ENCODE assay signal across 12 mouse cellular contexts in the genomic region with DNA sequence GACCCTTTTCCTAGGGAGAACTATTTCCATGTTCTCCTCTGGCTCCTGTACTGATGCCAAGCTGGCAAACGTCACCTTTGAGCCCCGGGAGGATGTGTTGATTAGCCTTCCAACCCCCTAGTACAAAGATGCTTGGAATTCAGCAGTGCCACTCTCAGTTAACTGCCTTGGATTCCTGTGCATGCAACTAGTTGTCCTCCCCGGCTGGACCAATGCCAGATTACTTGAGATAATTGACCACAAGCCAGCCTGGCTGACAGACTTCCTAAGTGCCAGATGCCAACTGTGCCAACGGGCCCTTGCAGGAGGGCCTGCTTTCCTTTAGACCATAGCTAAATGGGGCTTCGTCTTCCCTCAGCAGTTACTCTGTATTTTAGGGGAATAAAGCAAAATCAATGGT. TPM values are rescaled to one million over a fixed set of nuclear protein-coding genes. Genes with fewer than 3 reads are reported as not detected.
DNase-seq lines count a peak whose midpoint lies in the region; ATAC-seq and TF ChIP-seq lines count a peak whose summit lies in the region.
"Had no signal": no experiment of that assay in that cellular context is flagged by ENCODE, and none has a peak within 500 bp of the region (broad histone marks: within the 10 kb centered on the region; RNA-seq: fewer than 3 reads in every experiment).

No protein-coding gene starts in this region.

- CTCF ChIA-PET in Patski (lab: Charles Lee), result interaction anchor here (1.4 kb wide), 1 partner anchor 162 kb away, joined by 3 read pairs; no protein-coding TSS in a partner anchor

- in situ Hi-C loops in Patski (cut with MboI; ENCODE audit: low pct_unique_long_range_greater_than_20kb), result no loop called here

- H3K27me3 ChIP-seq in Patski, result peaks cover 4% of the 10 kb centered on the region

- DNase-seq in adrenal gland, postnatal 10 days, result peak; percentile 31
- no peak for DNase-seq in adrenal gland, postnatal 25 days
- DNase-seq in layer of hippocampus, postnatal 10 days (ENCODE audit: low spot score in 2 of 2), result peak; percentile 6 to 29
- DNase-seq in layer of hippocampus, adult 8-10 months (ENCODE audit: low spot score in 2 of 2), result no peak
- peak; percentile 94 for DNase-seq in Patski (ENCODE audit: low read depth, low spot score)
- DNase-seq in kidney, adult 8-10 months, result peak; percentile 54 to 57
- DNase-seq in gastrocnemius, postnatal 36 days, result no peak
- DNase-seq: B cell, adult 2 months; cerebellum, adult 9-10 months; layer of hippocampus, adult 9-11 months had no signal

- POLR2A ChIA-PET in Patski (lab: Charles Lee), result no interaction called here

- intact Hi-C loops in gastrocnemius, postnatal 36 days (cut with DNase I), result no loop called here

- no peak for TF ChIP-seq CTCF in Patski (IDR thresholded peaks at IDR 0.05)

- peak; percentile 91 for ATAC-seq in Patski
- no peak for ATAC-seq in inflammation-experienced regulatory T-cells, adult 6 months

RNA-seq across cellular contexts. Expression of a gene that starts 5.1 kb away (rescaled TPM):
- not detected for total RNA-seq in adrenal gland, postnatal 10 days (2021)
- not detected in 2 replicates for total RNA-seq in adrenal gland, postnatal 25 days (2021)
- not detected for total RNA-seq in layer of hippocampus, postnatal 10 days (2021)
- total RNA-seq in layer of hippocampus, adult 8-10 months (2022), result not detected
- polyA plus RNA-seq in Patski (2021), result not detected
- total RNA-seq in gastrocnemius, postnatal 36 days (2021), result not detected
- not detected for polyA plus RNA-seq in inflammation-experienced regulatory T-cells, adult 6 months (2017; shearing (Covaris generic))
- polyA plus RNA-seq: liver, embryonic 15.5 days had no signal

Comparison
In these comparisons a context has a peak if more than half of its experiments do, and no peak if none do; other contexts are left out.
1. DNase-seq: peak in adrenal gland, postnatal 10 days (single experiment), layer of hippocampus, postnatal 10 days (2 of 2), Patski (single experiment) and kidney, adult 8-10 months (2 of 2); none in adrenal gland, postnatal 25 days (single experiment), layer of hippocampus, adult 8-10 months (0 of 2) and gastrocnemius, postnatal 36 days (0 of 2).